Mouse (Mus musculus) thymus, adult 2 months (tissue): ENCODE measurements around the gene Pde4d. TPM values are rescaled to one million over a fixed set of nuclear protein-coding genes. Genes with fewer than 3 reads are reported as not detected.

ENCODE experiments used
- DNase-seq: peaks from one replicate; pipeline ENCODE4 v3.0.0; 2021
- H3K27ac ChIP-seq: fragments of 200-500 bp; 2 replicates; pipeline ENCODE4 v1.5.1; 2012; ENCODE audit warnings: low read length, control low read depth; ENCODE audit not compliant: control insufficient read depth, insufficient read depth
- H3K27me3 ChIP-seq: fragments of 200-500 bp; 2 replicates; pipeline ENCODE4 v1.6.1; 2012; ENCODE audit warnings: mild to moderate bottlenecking, low read length, moderate library complexity, mixed read lengths; ENCODE audit not compliant: control insufficient read depth, insufficient read depth
- H3K36me3 ChIP-seq: fragments of 200-500 bp; 2 replicates; pipeline ENCODE4 v1.6.1; 2012; ENCODE audit warnings: mild to moderate bottlenecking, low read length, moderate library complexity; ENCODE audit not compliant: control insufficient read depth, insufficient read depth
- H3K4me1 ChIP-seq: fragments of 200-500 bp; replicated peaks from 2 replicates; pipeline ENCODE4 v1.6.1; 2012; ENCODE audit warnings: low read length; ENCODE audit not compliant: control insufficient read depth, insufficient read depth
- H3K4me3 ChIP-seq: fragments of 200-500 bp; 2 replicates; pipeline ENCODE4 v1.5.1; 2012; ENCODE audit warnings: mild to moderate bottlenecking, low read length, control low read depth, moderate library complexity; ENCODE audit not compliant: control insufficient read depth, insufficient read depth
- CTCF ChIP-seq: fragments of 200-500 bp; IDR thresholded peaks from 2 replicates; pipeline ENCODE4 v1.5.1; 2012; ENCODE audit warnings: mild to moderate bottlenecking, control low read depth, low read length, moderate library complexity, borderline replicate concordance; ENCODE audit not compliant: control insufficient read depth, poor library complexity, insufficient read depth; ENCODE audit errors: extremely low read depth
- POLR2A ChIP-seq: fragments of 200-500 bp; IDR thresholded peaks from 2 replicates; pipeline ENCODE4 v1.6.1; 2012; ENCODE audit warnings: mild to moderate bottlenecking, low read length, control low read depth, moderate library complexity; ENCODE audit not compliant: control insufficient read depth, poor library complexity, insufficient read depth; ENCODE audit errors: extremely low read depth
- WGBS: fragments of 180-500 bp; shearing (Covaris S2); methylation state at CpG from one replicate; pipeline ENCODE4 v1.1.7; 2018; 5-methylcytosine and 5-hydroxymethylcytosine counted together
- polyA plus RNA-seq: library from polyadenylated mRNA; depleted of rRNA; stranded (reverse); fragments of >200 nt; gene quantifications from 2 replicates; pipeline ENCODE4 v1.2.3, GENCODE M21; 2012

Pde4d gene
- polyA plus RNA-seq, 1 experiment = 35.2 TPM

DNA sequence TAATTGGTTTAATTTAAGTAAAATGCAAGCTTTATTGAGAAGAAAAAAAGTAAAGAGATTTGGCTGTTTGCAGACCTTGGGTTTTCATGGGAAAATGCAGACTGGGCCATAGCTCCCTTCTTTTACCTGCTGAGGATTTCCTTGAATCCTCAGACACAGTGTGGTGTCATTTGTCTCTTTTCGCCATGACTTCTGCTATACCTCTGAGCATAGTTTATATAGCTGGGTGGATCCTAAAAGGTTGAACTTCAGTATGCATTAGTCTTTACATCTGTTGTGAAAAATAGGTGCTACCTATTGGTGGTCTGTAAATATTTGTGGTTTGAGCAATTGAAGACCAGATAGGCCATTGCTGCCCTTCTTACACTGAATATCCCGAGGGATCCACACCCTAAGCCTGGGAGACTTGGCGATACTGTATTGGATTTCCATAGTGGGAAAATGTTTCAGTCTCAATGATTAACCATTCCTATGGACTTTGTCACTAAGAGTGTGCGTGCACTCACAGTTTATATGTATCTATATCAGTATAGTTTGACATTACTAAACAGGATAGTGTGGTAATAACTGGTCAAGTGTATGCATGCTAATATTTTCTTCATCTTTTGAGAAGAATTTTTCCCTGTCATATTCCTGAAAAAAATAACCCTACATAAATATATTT, 819.0 kb downstream of the Pde4d start:
- no peak for TF ChIP-seq POLR2A
- no peak for TF ChIP-seq CTCF
- Histone ChIP-seq H3K4me1 (no peaks in the 10 kb centered on the region), H3K36me3 (no peaks in the 10 kb centered on the region), H3K4me3 (no peak overlapping the region), H3K27ac (no peak overlapping the region), H3K27me3 (no peaks in the 10 kb centered on the region)
- DNase-seq = no peak
- WGBS = 98% methylated on average over 4 of the region's 4 CpGs

GRCm38 (mm10) chr13:109274869-109275268, 825.1 kb downstream of the Pde4d start:
- DNase-seq = no peak
- Histone ChIP-seq H3K36me3 (no peaks in the 10 kb centered on the region), H3K27ac (no peak overlapping the region), H3K27me3 (no peaks in the 10 kb centered on the region), H3K4me1 (no peaks in the 10 kb centered on the region), H3K4me3 (no peak overlapping the region)
- TF ChIP-seq CTCF = no peak
- no peak for TF ChIP-seq POLR2A
- 95% methylated on average over 10 of the region's 10 CpGs for WGBS

- H3K4me3 ChIP-seq = no peak overlapping the region
- H3K36me3 ChIP-seq = no peaks in the 10 kb centered on the region
- no peak overlapping the region for H3K27ac ChIP-seq
- DNase-seq = no peak
- TF ChIP-seq POLR2A (no peak), CTCF (no peak)
- no peaks in the 10 kb centered on the region for H3K27me3 ChIP-seq
- 88% methylated on average over 7 of the region's 7 CpGs for WGBS
- no peaks in the 10 kb centered on the region for H3K4me1 ChIP-seq
Measured at GRCm38 (mm10) chr13:109277792-109278191, 828.0 kb downstream of the Pde4d start.

- Histone ChIP-seq H3K4me3 (no peak overlapping the region), H3K27me3 (no peaks in the 10 kb centered on the region), H3K27ac (no peak overlapping the region), H3K36me3 (no peaks in the 10 kb centered on the region), H3K4me1 (no peaks in the 10 kb centered on the region)
- TF ChIP-seq POLR2A (no peak), CTCF (no peak)
- 93% methylated on average over 10 of the region's 10 CpGs for WGBS
- DNase-seq = no peak
Measured at GRCm38 (mm10) chr13:109278504-109278912, 828.8 kb downstream of the Pde4d start.

DNA sequence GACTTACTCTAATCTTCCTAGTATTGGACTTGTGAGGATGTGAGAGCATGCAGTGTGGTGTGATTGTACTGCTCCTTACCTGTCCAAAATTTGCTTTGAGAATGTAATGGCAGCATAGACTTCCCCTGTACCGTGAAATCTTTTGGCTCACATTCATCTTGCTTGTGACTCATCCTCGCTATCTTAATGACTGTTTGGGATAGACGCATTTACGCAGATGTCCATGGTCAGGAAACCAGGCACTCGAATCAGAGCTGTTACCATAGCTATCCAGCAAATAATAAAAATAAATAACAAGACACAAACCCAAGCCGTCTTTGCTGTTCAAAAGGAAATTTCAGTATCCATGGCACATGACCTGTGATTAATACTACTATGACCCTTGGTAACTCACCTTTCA, 829.5 kb downstream of the Pde4d start:
- no peaks in the 10 kb centered on the region for H3K27me3 ChIP-seq
- TF ChIP-seq CTCF = no peak
- TF ChIP-seq POLR2A = no peak
- H3K4me3 ChIP-seq = no peak overlapping the region
- 87% methylated on average over 6 of the region's 6 CpGs for WGBS
- no peaks in the 10 kb centered on the region for H3K36me3 ChIP-seq
- no peaks in the 10 kb centered on the region for H3K4me1 ChIP-seq
- no peak overlapping the region for H3K27ac ChIP-seq
- DNase-seq = no peak

DNA sequence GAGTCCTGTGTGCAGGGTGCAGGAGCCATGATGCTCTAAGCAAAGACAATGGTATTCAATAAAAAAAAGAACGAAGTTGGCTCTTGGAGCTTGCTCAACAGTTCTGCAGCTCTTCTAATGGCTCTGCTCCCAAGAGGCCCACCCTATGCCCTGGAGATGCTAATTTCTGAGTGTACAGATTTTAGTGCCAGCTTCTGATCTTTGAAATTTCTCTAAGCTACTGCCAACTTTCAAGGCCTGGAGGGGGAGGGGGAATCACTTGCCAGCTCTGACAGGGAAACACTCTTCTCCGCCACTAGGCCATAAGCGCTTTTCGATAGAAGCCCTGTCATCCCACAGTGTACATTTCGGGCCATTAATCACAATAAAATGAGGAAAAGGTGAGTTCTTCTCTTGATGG, 830.7 kb downstream of the Pde4d start:
- Histone ChIP-seq H3K27ac (no peak overlapping the region), H3K4me3 (no peak overlapping the region), H3K36me3 (no peaks in the 10 kb centered on the region), H3K27me3 (no peaks in the 10 kb centered on the region), H3K4me1 (no peaks in the 10 kb centered on the region)
- DNase-seq = no peak
- 99% methylated on average over 5 of the region's 5 CpGs for WGBS
- TF ChIP-seq POLR2A (no peak), CTCF (no peak)

- TF ChIP-seq CTCF (no peak), POLR2A (no peak)
- Histone ChIP-seq H3K27me3 (no peaks in the 10 kb centered on the region), H3K4me3 (no peak overlapping the region), H3K4me1 (no peaks in the 10 kb centered on the region), H3K36me3 (no peaks in the 10 kb centered on the region), H3K27ac (no peak overlapping the region)
- no peak for DNase-seq
- 79% methylated on average over 6 of the region's 6 CpGs for WGBS
Measured at GRCm38 (mm10) chr13:109287465-109287864, 837.7 kb downstream of the Pde4d start.
